Mouse (Mus musculus) bone marrow, adult 2 months (tissue): Measurements from ENCODE around the gene Rps12.

Source experiments
- CTCF ChIP-seq: fragments of 200-500 bp; IDR thresholded peaks from 2 replicates; pipeline ENCODE4 v1.5.1; 2011; ENCODE audit warnings: low read length, control low read depth; ENCODE audit not compliant: control insufficient read depth, insufficient read depth
- POLR2A ChIP-seq: fragments of 200-500 bp; IDR thresholded peaks from 2 replicates; pipeline ENCODE4 v1.6.1; 2011; ENCODE audit warnings: low read depth, mild to moderate bottlenecking, control low read depth, low read length, borderline replicate concordance; ENCODE audit not compliant: control insufficient read depth

GRCm38 (mm10) chr10:23754166-23754565, 32.9 kb downstream of the Rps12 start:
- TF ChIP-seq POLR2A: no peak
- no peak for TF ChIP-seq CTCF
